Mouse (Mus musculus) embryonic facial prominence, embryonic 14.5 days (tissue): ENCODE measurements at regions not wholly inside any gene's neighbourhood (a gene's known extent, or its start where the extent isn't known, plus 50 kb on each side); places are given as distances from the start of the nearest gene placed in this dataset.
A peak's percentile ranks its signal among the peaks of the same experiment; 100 is the strongest.

Source experiments
- ATAC-seq: fragments of 200-750 bp; cut with Nextera tagmentation; 2 replicates; pipeline ENCODE4 v1.8.0; 2017; ENCODE audit warnings: low read depth, moderate number of reproducible peaks, moderate TSS enrichment
- DNase-seq: peaks from one replicate; pipeline ENCODE4 v3.0.0-alpha.2; 2015; ENCODE audit warnings: low spot score
- H3K27ac ChIP-seq: fragments of 300-500 bp; sonication (generic); replicated peaks from 2 replicates; pipeline ENCODE4 v1.5.1; 2014; ENCODE audit warnings: low read depth, mild to moderate bottlenecking, low read length, moderate library complexity
- H3K27me3 ChIP-seq: fragments of 300-500 bp; sonication (generic); replicated peaks from 2 replicates; pipeline ENCODE4 v1.6.1; 2014; ENCODE audit warnings: low read length; ENCODE audit not compliant: control insufficient read depth, insufficient read depth
- H3K36me3 ChIP-seq: fragments of 300-500 bp; sonication (generic); 2 replicates; pipeline ENCODE4 v1.6.1; 2014; ENCODE audit warnings: low read length, mixed read lengths; ENCODE audit not compliant: control insufficient read depth, insufficient read depth
- H3K4me1 ChIP-seq: fragments of 300-500 bp; sonication (generic); 2 replicates; pipeline ENCODE4 v1.6.1; 2014; ENCODE audit warnings: antibody characterized with exemption, low read length; ENCODE audit not compliant: control insufficient read depth, insufficient read depth
- H3K4me2 ChIP-seq: fragments of 300-500 bp; sonication (generic); 2 replicates; pipeline ENCODE4 v1.6.1; 2014; ENCODE audit warnings: low read depth, mild to moderate bottlenecking, low read length, moderate library complexity, mixed read lengths
- H3K4me3 ChIP-seq: fragments of 300-500 bp; sonication (generic); 2 replicates; pipeline ENCODE4 v1.5.1; 2014; ENCODE audit warnings: low read depth, mild to moderate bottlenecking, low read length
- H3K9ac ChIP-seq: fragments of 300-500 bp; sonication (generic); 2 replicates; pipeline ENCODE4 v1.6.1; 2014; ENCODE audit warnings: low read depth, mild to moderate bottlenecking, low read length, moderate library complexity, mixed read lengths
- H3K9me3 ChIP-seq: fragments of 300-500 bp; sonication (generic); 2 replicates; pipeline ENCODE4 v1.6.1; 2016; ENCODE audit warnings: low read length; ENCODE audit not compliant: control insufficient read depth
- WGBS: fragments of 180-500 bp; shearing (Covaris S2); extraction: QIAGEN DNeasy Blood & Tissue Kit; methylation state at CpG from one replicate; pipeline ENCODE4 v1.1.7; 2014; 5-methylcytosine and 5-hydroxymethylcytosine counted together

DNA sequence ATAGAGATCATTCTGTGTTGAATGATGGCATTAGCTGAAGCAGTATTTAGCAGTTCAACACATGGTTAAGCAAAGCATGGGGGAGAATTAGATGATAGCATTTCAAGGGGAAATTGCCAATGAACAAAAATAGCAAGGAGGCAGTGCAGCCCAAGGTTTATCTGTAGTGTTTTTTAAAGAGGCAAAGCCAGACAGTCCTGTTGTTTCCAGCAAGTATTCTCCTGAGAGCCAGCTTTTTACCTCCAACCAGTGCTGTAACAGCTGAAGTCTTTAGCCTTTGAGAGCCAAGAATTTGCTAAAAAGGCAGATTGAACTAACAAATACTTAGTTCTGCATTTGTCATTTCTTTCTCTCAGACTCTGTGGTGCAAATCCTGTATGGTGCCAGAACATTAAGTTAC is 305.1 kb upstream of the Arx start:
- H3K36me3 ChIP-seq: no peaks in the 10 kb centered on the region
- no peaks in the 10 kb centered on the region for H3K9me3 ChIP-seq
- no peak overlapping the region for H3K27ac ChIP-seq
- ATAC-seq (no peak), DNase-seq (peak; percentile 9)
- no peaks in the 10 kb centered on the region for H3K4me1 ChIP-seq
- H3K9ac ChIP-seq: no peak overlapping the region
- H3K27me3 ChIP-seq: no peaks in the 10 kb centered on the region
- H3K4me2 ChIP-seq: no peak overlapping the region
- no peak overlapping the region for H3K4me3 ChIP-seq

DNA sequence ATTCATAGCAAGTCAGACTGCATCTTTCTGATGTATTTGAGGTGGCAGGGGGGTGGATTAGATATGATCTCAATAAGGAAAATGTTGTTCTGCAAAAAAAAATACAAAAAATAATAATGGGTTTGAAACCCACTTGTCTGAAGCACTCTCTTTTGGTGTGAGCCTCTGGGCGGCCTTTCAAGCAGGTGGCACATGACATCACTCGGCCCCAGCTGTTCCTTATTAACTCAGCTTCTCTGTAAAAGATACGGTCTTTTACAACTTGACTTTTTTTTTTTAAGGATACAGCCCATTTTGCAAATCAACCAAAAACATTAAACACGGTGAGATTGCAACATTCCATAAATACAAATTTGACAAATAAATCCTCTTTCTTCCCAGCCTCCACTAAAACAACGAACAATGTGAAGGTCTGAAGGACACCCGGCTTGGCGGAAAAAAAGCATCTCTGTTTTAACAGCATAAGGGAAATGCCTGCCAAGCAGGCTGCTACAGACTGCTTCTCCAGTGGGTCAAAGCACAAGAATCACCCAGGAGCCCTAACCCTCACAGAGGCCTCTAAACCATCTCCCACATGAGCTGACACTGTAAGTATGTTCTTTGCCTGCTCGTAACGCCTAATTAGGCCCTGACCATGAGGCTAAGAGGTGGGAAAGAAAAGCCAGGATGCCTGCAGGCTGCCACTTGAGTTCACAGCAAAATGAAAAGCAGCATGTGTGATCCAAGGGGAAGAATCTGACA is 283.8 kb upstream of the Arx start:
- no peak overlapping the region for H3K27ac ChIP-seq
- no peaks in the 10 kb centered on the region for H3K36me3 ChIP-seq
- H3K9me3 ChIP-seq: no peaks in the 10 kb centered on the region
- DNase-seq (peak; percentile 31), ATAC-seq (no peak)
- H3K4me1 ChIP-seq: no peaks in the 10 kb centered on the region
- H3K27me3 ChIP-seq: no peaks in the 10 kb centered on the region
- no peak overlapping the region for H3K4me3 ChIP-seq
- no peak overlapping the region for H3K4me2 ChIP-seq
- no peak overlapping the region for H3K9ac ChIP-seq
- 34% methylated on average over 9 of the region's 9 CpGs for WGBS

DNA sequence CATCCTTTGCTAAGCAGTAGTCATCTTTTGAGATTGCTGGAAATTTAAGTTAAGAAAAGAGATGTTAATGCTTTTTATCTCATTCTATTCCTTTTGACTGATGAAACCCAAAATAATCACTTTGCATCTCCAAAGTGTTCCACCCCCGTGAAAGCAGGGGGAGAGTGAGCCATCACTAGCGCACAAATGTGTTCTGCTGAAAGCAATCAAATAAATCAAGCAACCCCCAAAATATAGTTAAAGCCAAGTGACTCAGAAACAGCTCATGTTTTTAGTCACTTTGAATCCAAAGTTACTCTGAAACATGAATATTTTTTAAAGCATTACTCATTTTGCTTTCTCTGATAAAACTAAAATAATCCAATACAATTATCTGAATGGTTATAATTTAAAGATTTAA is 279.6 kb upstream of the Arx start:
- no peak for DNase-seq
- Histone ChIP-seq H3K9me3 (no peaks in the 10 kb centered on the region), H3K27me3 (no peaks in the 10 kb centered on the region), H3K27ac (no peak overlapping the region), H3K4me2 (no peak overlapping the region), H3K4me1 (no peaks in the 10 kb centered on the region), H3K4me3 (no peak overlapping the region), H3K9ac (no peak overlapping the region), H3K36me3 (no peaks in the 10 kb centered on the region)
- WGBS: 73% methylated on average over 2 of the region's 2 CpGs
- no peak for ATAC-seq

DNA sequence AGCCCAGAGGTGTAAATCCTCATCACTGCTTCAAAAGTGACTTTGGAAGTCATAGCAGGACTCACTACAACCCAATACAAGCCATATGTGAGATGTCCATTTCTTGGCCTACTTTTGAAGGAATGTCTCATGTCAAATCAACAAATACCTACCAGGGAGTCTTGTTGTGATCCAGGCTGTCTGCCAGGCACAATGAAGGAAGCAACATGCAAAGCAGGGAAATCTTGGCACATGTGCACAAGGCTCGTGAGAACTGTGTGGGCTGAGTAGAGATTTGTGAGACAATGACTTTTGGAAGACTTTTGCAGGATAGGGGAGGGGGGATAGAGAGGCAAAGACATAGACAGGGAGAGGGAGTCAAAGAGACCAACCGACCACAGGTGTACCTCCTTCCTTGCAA is 274.7 kb upstream of the Arx start:
- no peaks in the 10 kb centered on the region for H3K36me3 ChIP-seq
- H3K4me2 ChIP-seq: no peak overlapping the region
- H3K27me3 ChIP-seq: no peaks in the 10 kb centered on the region
- no peak overlapping the region for H3K27ac ChIP-seq
- DNase-seq (no peak), ATAC-seq (no peak)
- 60% methylated on average over 2 of the region's 2 CpGs for WGBS
- no peaks in the 10 kb centered on the region for H3K9me3 ChIP-seq
- H3K4me1 ChIP-seq: no peaks in the 10 kb centered on the region
- no peak overlapping the region for H3K4me3 ChIP-seq
- H3K9ac ChIP-seq: no peak overlapping the region

- DNase-seq (no peak), ATAC-seq (no peak)
- H3K4me3 ChIP-seq: no peak overlapping the region
- H3K4me2 ChIP-seq: no peak overlapping the region
- no peak overlapping the region for H3K9ac ChIP-seq
- no peak overlapping the region for H3K27ac ChIP-seq
- no peaks in the 10 kb centered on the region for H3K36me3 ChIP-seq
- H3K4me1 ChIP-seq: no peaks in the 10 kb centered on the region
- H3K9me3 ChIP-seq: no peaks in the 10 kb centered on the region
- no peaks in the 10 kb centered on the region for H3K27me3 ChIP-seq
- WGBS: 56% methylated on average over 3 of the region's 3 CpGs
These were observed 269.9 kb upstream of the Arx start for GRCm38 (mm10) chrX:93016391-93016790.

DNA sequence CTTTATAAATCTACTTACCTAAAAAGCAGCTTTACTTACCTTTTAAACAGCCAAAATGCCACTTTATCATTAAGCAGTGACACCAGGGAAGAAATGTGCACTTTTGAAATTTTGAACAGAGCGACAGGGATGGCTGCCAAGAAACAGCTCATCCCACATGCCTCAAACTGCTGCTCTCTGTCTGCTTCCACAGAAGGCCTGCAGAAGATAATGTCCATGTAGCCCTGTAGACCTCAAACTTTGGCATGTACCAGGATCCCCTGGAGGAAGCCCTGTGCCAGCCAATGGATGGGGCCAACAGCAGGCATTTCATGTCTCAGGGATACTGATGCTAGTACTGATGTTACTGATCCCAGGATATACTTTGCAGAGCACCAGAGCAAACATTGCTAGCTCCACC is 245.1 kb upstream of the Arx start:
- Histone ChIP-seq H3K9ac (no peak overlapping the region), H3K36me3 (no peaks in the 10 kb centered on the region), H3K4me2 (no peak overlapping the region), H3K9me3 (no peaks in the 10 kb centered on the region), H3K4me3 (no peak overlapping the region), H3K4me1 (no peaks in the 10 kb centered on the region), H3K27ac (no peak overlapping the region), H3K27me3 (no peaks in the 10 kb centered on the region)
- DNase-seq: no peak
- ATAC-seq: no peak
- WGBS: 79% methylated on average over 1 of the region's 1 CpGs

DNA sequence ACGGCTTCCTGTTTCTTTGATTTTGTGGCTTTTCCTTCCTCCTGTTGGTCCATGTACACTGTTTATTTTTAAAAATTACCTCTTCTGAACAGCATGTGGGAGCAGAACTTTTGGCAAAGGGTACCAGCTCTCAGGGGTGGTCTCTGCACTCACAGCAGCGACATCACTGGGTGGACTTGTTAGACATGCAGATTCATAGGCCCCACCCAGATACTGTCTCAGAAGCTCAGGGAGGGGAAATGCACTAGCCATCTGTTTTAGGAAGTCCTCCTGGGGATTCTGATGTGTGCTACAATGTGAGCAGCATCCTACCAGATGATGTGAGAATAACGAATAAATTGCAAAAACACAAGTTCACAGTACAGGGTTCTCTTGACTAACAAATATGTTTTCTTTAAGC is 243.5 kb upstream of the Arx start:
- WGBS: 54% methylated on average over 3 of the region's 3 CpGs
- H3K27ac ChIP-seq: no peak overlapping the region

GRCm38 (mm10) chrX:93048967-93049754 is 237.1 kb upstream of the Arx start:
- DNase-seq (no peak), ATAC-seq (no peak)
- Histone ChIP-seq H3K27me3 (no peaks in the 10 kb centered on the region), H3K9me3 (no peaks in the 10 kb centered on the region), H3K4me3 (no peak overlapping the region), H3K9ac (no peak overlapping the region), H3K27ac (no peak overlapping the region), H3K36me3 (no peaks in the 10 kb centered on the region), H3K4me2 (no peak overlapping the region), H3K4me1 (no peaks in the 10 kb centered on the region)
- WGBS: 85% methylated on average over 1 of the region's 1 CpGs

More for the DNA sequence above, 243.5 kb upstream of the Arx start:
- Histone ChIP-seq H3K9me3 (no peaks in the 10 kb centered on the region), H3K4me3 (no peak overlapping the region), H3K4me2 (no peak overlapping the region), H3K36me3 (no peaks in the 10 kb centered on the region), H3K27me3 (no peaks in the 10 kb centered on the region), H3K9ac (no peak overlapping the region), H3K4me1 (no peaks in the 10 kb centered on the region)
- ATAC-seq: no peak
- peak; percentile 5 for DNase-seq

DNA sequence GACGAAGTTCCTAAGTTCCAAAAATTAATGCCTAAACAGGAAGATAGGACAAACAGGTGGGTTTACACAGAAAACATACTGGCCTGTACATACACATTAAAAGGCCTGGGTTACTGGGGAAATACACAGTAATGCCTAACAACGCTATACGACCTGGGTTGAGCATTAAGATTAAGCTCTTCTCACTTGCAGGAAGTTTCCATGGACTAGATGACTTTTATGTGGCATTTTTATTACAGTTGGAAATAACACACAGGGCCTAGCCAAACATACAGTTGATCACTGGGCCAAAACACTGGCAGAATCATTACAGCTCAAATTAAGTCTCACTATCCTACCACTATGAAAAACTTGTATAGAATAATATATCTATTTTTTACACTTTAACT is 236.5 kb upstream of the Arx start:
- WGBS: 84% methylated on average over 3 of the region's 3 CpGs
- Histone ChIP-seq H3K4me3 (no peak overlapping the region), H3K9ac (no peak overlapping the region), H3K27me3 (no peaks in the 10 kb centered on the region), H3K4me1 (no peaks in the 10 kb centered on the region), H3K4me2 (no peak overlapping the region), H3K27ac (no peak overlapping the region), H3K9me3 (no peaks in the 10 kb centered on the region), H3K36me3 (no peaks in the 10 kb centered on the region)
- no peak for DNase-seq
- no peak for ATAC-seq
